Mouse (Mus musculus) regulatory T cell (primary cell): ENCODE data around the gene Tpbpa.
"Not testable (repeated sequence)": the region's sequence is repeated elsewhere in the genome, so short reads cannot be mapped to it uniquely, and the experiment has no call there.

ENCODE experiments used
- in situ Hi-C: fragments of 300-600 bp; cut with MboI, MseI; formaldehyde crosslinking; loops from one replicate; pipeline ENCODE4 v1.15.1; 2025; ENCODE audit warnings: high pct_unique_total_duplicates

Tpbpa gene

DNA sequence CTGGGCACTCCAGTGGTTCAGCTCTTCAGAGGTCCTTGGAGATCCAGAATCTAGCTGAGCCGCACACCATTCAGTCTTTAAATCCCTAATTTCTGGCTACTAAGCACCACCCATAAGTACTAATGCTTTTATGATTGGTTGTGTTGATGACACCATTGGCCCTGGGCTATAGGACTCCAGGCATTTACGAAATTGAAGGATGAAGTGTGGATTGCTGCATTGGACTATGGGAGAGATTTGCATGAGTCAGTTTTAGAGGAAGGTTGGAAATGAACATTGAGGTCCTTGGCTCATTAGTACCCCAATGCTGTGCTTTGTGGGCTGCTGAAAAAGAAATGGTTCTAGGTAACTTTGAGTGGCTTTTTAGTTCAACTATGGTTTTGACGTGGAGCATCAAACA lies at the start of gene Tpbpa:
Gene Tpbpa (minus strand): TSS at position 101 of the 400 bp plus-strand sequence.
- in situ Hi-C loops = loop anchor here (10.0 kb wide), 1 partner anchor 107 kb away; no protein-coding TSS in a partner anchor

DNA sequence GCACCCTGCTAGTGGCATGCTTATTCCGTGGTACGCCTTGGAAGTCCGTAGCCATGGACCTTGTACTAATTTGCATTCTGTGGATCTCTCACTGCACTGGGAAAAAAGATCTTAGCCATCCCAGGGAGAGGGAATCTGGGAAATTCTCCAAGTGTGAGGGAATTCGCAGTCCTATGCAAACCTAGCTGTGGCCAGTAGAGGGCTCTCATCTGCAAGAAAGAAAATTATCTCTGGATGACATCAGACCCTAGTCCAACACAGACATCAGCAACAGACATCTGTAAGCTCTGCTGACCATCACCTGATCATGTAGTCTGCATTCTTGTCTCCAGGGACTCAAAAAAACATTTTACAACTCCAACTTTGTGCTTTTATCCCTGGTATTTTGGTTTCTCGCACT lies 45.1 kb upstream of the Tpbpa start:
- in situ Hi-C loops = not testable (repeated sequence)

- in situ Hi-C loops = not testable (repeated sequence)
Measured at GRCm38 (mm10) chr13:60972319-60972718, 30.5 kb upstream of the Tpbpa start.

GRCm38 (mm10) chr13:60963985-60964384 lies 22.2 kb upstream of the Tpbpa start:
- in situ Hi-C loops = not testable (repeated sequence)

DNA sequence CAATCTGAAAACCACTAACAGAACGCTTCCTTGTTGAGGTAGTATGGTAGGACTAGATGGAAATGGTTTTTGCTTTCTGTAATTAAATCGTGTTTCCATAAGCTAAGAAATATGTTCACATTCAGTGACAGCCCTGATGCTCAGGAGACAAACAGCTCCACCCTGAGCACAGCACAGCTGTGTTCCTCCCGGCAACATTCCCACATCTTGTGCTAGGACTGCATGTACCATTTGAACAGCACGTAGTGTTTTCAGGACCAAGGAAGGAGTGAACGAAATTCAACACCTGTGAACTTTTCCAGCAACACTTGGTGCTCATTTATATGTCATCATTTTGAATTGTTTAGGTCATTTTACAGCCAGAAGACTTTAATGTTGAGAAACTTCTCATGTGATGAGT lies 19.9 kb upstream of the Tpbpa start:
- in situ Hi-C loops = no loop called here

- in situ Hi-C loops = loop anchor here (5.0 kb wide), 1 partner anchor 39 kb away; the partner anchor contains the start of genes Ctla2b and Gm49392
Measured at GRCm38 (mm10) chr13:60936500-60936901, 5.3 kb downstream of the Tpbpa start, which contains the start of the genes Gm49391 and Ctla2a. TSS of gene Gm49391 (minus strand) at chr13:60936571. TSS of gene Ctla2a (minus strand) at chr13:60936625.

- in situ Hi-C loops = loop anchor here (5.0 kb wide), 1 partner anchor 38 kb away; the partner anchor contains the start of genes Ctla2b and Gm49392
Measured at GRCm38 (mm10) chr13:60935490-60935889, 6.3 kb downstream of the Tpbpa start, which contains the start of gene Gm49393. TSS of gene Gm49393 (minus strand) at chr13:60935590.

- in situ Hi-C loops = not testable (repeated sequence)
Measured at GRCm38 (mm10) chr13:60904780-60905179, 37.0 kb downstream of the Tpbpa start, which contains the start of gene Tpbpb. TSS of gene Tpbpb (minus strand) at chr13:60904880.

DNA sequence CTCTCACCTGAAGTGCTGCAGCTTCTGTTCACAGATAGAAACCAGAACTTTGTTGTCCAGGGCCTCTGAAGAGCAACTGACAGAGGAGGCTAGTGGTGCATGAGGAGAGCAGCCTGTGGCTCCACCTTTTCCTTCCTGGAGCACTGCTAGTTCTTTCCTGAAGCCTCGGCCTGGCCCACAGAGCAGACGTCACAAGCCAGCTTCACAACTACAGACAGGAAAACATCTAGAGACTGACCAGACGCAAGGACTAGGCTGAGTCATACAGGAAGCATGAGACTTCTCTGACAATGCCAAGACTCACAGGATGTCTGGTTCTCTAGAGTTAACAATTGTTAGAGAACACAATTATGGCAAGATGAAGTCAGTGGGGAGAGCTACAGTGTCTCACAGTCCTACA lies 44.5 kb downstream of the Tpbpa start, which contains the start of gene Ctla2b:
Gene Ctla2b (minus strand): TSS at position 120 of the 400 bp plus-strand sequence.
- in situ Hi-C loops = loop anchor here (5.0 kb wide), 1 partner anchor 40 kb away; the partner anchor contains the start of genes Ctla2a, Gm49391 and Gm49393

GRCm38 (mm10) chr13:60896794-60897193 lies 45.0 kb downstream of the Tpbpa start, which contains the start of gene Gm49392:
TSS of gene Gm49392 (minus strand) at chr13:60896894.
- in situ Hi-C loops = loop anchor here (5.0 kb wide), 1 partner anchor 41 kb away; the partner anchor contains the start of genes Ctla2a, Gm49391 and Gm49393

DNA sequence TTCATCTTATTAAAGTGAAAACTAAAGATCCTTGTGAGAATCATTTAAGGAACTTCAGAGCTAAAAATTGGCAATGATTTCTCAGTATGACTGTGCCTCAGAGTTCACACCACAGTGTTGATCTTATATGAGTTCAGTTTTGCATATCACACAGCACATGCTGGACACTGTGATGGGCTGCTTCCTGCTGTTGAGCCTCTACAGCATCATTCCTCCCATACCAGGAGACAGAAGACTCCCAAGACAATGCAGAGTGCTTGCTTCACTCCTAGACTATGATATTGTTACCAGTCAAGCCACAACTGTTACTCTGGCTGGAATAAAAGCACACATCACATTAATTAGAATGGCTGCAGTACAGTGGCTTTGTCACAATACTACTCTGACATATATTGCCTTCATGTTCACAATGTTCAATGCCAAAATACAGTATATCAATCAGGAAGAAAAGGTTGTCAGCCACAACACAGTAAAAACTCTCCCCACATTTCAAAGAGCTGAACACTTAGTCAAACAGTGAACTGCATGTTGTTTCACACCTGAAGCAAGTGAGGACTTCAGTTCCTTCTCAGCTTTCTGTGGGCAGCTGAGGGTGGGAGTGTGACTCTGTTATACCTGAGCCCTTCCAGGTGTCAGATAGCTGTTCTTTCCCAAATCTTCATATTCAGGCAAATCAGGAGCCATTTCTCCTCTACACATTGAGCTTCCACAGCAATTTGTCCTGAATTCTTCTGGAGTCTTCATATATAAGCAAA lies 46.2 kb downstream of the Tpbpa start:
- in situ Hi-C loops = loop anchor here (5.0 kb wide), 1 partner anchor 42 kb away; the partner anchor contains the start of genes Ctla2a, Gm49391 and Gm49393

- in situ Hi-C loops = no loop called here
Measured at GRCm38 (mm10) chr13:60892301-60892700, 49.5 kb downstream of the Tpbpa start.
